26 mouse cellular contexts compared by ENCODE assay signal in genomic region chr17:44485337-44485736, GRCm38 (mm10).
"Had no signal": no experiment of that assay in that cellular context is flagged by ENCODE, and none has a peak within 500 bp of the region (broad histone marks: within the 10 kb centered on the region; RNA-seq: fewer than 3 reads in every experiment).

No protein-coding gene starts in this region.

- H3K36me3 ChIP-seq: embryonic facial prominence, embryonic 10.5 days; embryonic facial prominence, embryonic 12.5 days; embryonic facial prominence, embryonic 13.5 days; embryonic facial prominence, embryonic 15.5 days; forebrain, embryonic 12.5 days; forebrain, embryonic 15.5 days had no signal

- H3K4me2 ChIP-seq: embryonic facial prominence, embryonic 12.5 days; embryonic facial prominence, embryonic 13.5 days; embryonic facial prominence, embryonic 15.5 days; forebrain, embryonic 12.5 days; forebrain, embryonic 15.5 days had no signal

- H3K27me3 ChIP-seq: embryonic facial prominence, embryonic 12.5 days; embryonic facial prominence, embryonic 13.5 days; embryonic facial prominence, embryonic 15.5 days; forebrain, embryonic 12.5 days; forebrain, embryonic 15.5 days had no signal

- H3K4me1 ChIP-seq: embryonic facial prominence, embryonic 13.5 days; embryonic facial prominence, embryonic 15.5 days; forebrain, embryonic 12.5 days; forebrain, embryonic 15.5 days had no signal

- H3K9ac ChIP-seq: embryonic facial prominence, embryonic 12.5 days; embryonic facial prominence, embryonic 13.5 days; embryonic facial prominence, embryonic 15.5 days; forebrain, embryonic 12.5 days; forebrain, embryonic 15.5 days had no signal

- H3K4me3 ChIP-seq: embryonic facial prominence, embryonic 10.5 days; embryonic facial prominence, embryonic 12.5 days; embryonic facial prominence, embryonic 13.5 days; embryonic facial prominence, embryonic 15.5 days; erythroblast, embryonic 14.5 days; forebrain, embryonic 12.5 days; forebrain, embryonic 15.5 days; gastrocnemius, adult 2 months; heart, adult 2 months had no signal

- H3K9me3 ChIP-seq: embryonic facial prominence, embryonic 10.5 days; embryonic facial prominence, embryonic 12.5 days; embryonic facial prominence, embryonic 13.5 days; embryonic facial prominence, embryonic 15.5 days; forebrain, embryonic 12.5 days; forebrain, embryonic 15.5 days had no signal

- H3K27ac ChIP-seq: embryonic facial prominence, embryonic 10.5 days; embryonic facial prominence, embryonic 12.5 days; embryonic facial prominence, embryonic 13.5 days; embryonic facial prominence, embryonic 15.5 days; forebrain, embryonic 12.5 days; forebrain, embryonic 15.5 days; gastrocnemius, adult 2 months; heart, adult 2 months had no signal

- ATAC-seq: forebrain, embryonic 14.5 days; forebrain, embryonic 15.5 days had no signal

- DNase-seq: cerebellum, adult 18-20 months; cerebellum, adult 2 months; cerebellum, adult 8-10 months; cerebellum, adult 9-10 months; cerebellum, adult 9-11 months; cerebellum, postnatal 10 days; cerebellum, postnatal 14 days; cerebellum, postnatal 25 days; cerebellum, postnatal 36 days; embryo, embryonic 11 days; gastrocnemius, adult 2 months; gastrocnemius, postnatal 10 days; gastrocnemius, postnatal 14 days; gastrocnemius, postnatal 25 days; gastrocnemius, postnatal 36 days; heart, adult 11 months; heart, adult 18-20 months; heart, adult 2 months had no signal
